Mouse (Mus musculus) layer of hippocampus, postnatal 36 days (tissue): Measurements from ENCODE around the gene Gm9922. TPM values are rescaled to one million over a fixed set of nuclear protein-coding genes. Genes with fewer than 3 reads are reported as not detected.

ENCODE experiments used
- total RNA-seq, 2 experiments: library from RNA; stranded (reverse); gene quantifications; 2 replicates each; pipeline ENCODE4 v1.2.3; 2021

Gm9922 gene
- total RNA-seq, 2 experiments from 2014 or later: not detected

Other genes with a start within 250 kb of the Gm9922 start
- 10 to 100 TPM in 1 of 2 experiments, 1 to 10 TPM in 1; 9.2 to 10.9 TPM for gene Tbc1d4, start 120.6 kb downstream of the Gm9922 start, total RNA-seq
- gene Commd6, start 89.1 kb downstream of the Gm9922 start, total RNA-seq: 10 to 100 TPM; 64.9 to 68.1 TPM
- gene Uchl3, start 75.8 kb downstream of the Gm9922 start, total RNA-seq: 10 to 100 TPM; 52.9 to 56.6 TPM
- gene Lmo7, start 143 bp upstream of the Gm9922 start, total RNA-seq: 100 to 1,000 TPM; 123 to 137 TPM